Mouse (Mus musculus): ENCODE results near the gene Prkci. TPM values are rescaled to one million over a fixed set of nuclear protein-coding genes. Genes with fewer than 3 reads are reported as not detected.

The Prkci gene
- polyA plus RNA-seq, 1 experiment from 2014 or later, result 22.1 TPM

DNA sequence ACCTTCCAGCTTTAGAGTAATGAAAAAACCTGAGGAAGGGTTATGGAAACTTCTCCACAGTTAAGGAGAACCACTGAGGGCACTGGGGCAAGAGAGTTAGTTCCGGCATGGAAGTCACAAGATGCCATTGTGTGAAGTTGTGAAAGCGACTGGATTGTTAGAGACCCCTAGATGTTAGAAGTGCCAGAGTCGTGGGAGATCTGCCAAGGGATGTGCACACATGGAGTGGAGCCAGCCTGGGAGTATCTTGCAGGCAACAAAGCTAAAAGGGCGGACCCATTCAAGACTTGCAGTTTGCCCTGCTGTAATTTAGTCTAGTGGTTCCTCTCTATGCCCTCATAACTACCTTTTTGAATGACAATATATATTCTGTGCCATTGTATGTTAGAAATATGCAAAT lies 25.1 kb downstream of the Prkci start:
- peaks cover 4% of the 10 kb centered on the region; the same call in 1 of the 2 replicates for H3K36me3 ChIP-seq (ENCODE audit: poor library complexity, severe bottlenecking)
- H3K9ac ChIP-seq, result no peak overlapping the region
- peaks cover 6% of the 10 kb centered on the region; the same call in 1 of the 2 replicates for H3K4me1 ChIP-seq
- H3K27me3 ChIP-seq, result no peaks in the 10 kb centered on the region
- H3K4me3 ChIP-seq, result no peak overlapping the region
- no peak for ATAC-seq
- no peak overlapping the region for H3K4me2 ChIP-seq
- no peak overlapping the region for H3K27ac ChIP-seq
- 82% methylated on average over 4 of the region's 4 CpGs for WGBS
- H3K9me3 ChIP-seq (replicated peaks), result no peaks in the 10 kb centered on the region

DNA sequence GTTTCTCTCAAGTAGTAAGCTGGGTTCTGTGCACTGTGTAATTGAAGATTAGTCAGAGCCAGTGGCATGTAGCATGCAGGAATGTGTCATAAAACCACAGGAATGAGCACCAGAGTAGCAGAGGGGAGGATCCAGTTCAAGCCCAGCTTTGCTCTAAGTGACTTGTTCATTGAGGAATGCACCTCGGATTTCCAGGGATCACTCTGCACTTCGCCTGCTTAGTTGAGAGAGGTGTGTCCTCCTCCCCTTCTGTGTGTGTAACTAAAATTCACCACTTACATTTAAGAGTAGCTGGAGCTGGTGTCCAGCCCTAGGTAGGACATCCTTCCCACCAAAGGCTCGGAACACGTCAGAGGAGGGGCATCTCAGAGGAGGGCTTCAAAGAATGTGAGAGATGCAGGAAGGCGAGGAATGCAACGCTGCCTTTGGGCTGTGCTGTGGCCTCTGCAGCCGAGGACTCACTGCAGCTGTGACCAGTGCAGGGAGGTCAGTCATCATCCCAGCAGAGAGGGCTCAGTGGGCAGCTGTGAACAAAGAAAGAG lies 27.4 kb downstream of the Prkci start:
- Histone ChIP-seq H3K27me3 (no peaks in the 10 kb centered on the region), H3K4me2 (no peak overlapping the region), H3K4me3 (no peak overlapping the region), H3K36me3 (ENCODE audit: poor library complexity, severe bottlenecking) (peaks cover 10% of the 10 kb centered on the region; the same call in 1 of the 2 replicates), H3K4me1 (no peaks in the 10 kb centered on the region), H3K9me3 (replicated peaks) (no peaks in the 10 kb centered on the region), H3K9ac (no peak overlapping the region), H3K27ac (no peak overlapping the region)
- no peak for ATAC-seq
- 58% methylated on average over 7 of the region's 7 CpGs for WGBS

DNA sequence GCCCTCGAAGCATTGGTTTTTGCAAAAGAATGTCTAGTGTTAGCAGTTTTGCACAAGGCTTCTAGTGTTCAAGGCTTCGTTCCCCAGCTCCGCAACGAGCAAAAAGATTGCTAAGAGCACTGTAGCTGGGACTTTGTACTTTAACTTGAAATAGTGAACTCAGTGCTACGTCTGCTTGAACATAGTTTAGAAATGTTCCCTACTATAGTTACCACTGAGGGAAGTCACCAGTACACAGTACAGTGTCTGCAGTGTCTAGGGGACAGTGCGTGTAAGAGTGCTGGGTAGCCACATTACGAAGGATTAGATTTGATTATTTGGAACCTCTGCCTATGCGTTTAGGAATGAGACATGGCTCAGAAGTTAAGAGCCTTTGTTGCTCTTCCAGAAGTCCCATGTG lies 32.2 kb downstream of the Prkci start:
- peaks cover 10% of the 10 kb centered on the region; the same call in 1 of the 2 replicates for H3K36me3 ChIP-seq (ENCODE audit: poor library complexity, severe bottlenecking)
- no peak overlapping the region for H3K27ac ChIP-seq
- no peaks in the 10 kb centered on the region for H3K27me3 ChIP-seq
- H3K4me1 ChIP-seq, result no peaks in the 10 kb centered on the region
- 95% methylated on average over 8 of the region's 8 CpGs for WGBS
- no peak overlapping the region for H3K4me3 ChIP-seq
- H3K4me2 ChIP-seq, result no peak overlapping the region
- H3K9ac ChIP-seq, result no peak overlapping the region
- ATAC-seq, result no peak
- H3K9me3 ChIP-seq (replicated peaks), result no peaks in the 10 kb centered on the region

DNA sequence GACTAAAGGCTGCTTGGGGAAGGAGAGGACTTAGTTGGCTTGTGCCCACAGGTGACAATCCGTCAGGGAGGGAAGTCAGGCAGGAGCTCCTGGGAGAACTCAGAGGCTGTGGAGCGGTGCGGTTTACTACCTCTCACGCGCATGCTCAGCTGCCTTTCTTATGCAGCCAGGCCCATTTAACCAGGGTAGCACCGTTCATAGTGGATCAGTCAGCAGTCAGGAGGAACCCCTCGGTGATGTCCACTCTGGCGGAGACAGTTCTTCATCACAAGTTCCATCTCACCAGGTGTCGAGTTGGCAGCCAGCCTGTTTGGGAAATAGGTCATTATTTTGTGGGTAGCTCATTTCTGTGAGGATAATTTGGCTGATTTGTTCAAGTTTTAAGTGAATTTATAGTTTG lies 36.1 kb downstream of the Prkci start:
- Histone ChIP-seq H3K4me3 (no peak overlapping the region), H3K4me1 (no peaks in the 10 kb centered on the region), H3K27me3 (no peaks in the 10 kb centered on the region), H3K4me2 (no peak overlapping the region), H3K27ac (no peak overlapping the region), H3K36me3 (ENCODE audit: poor library complexity, severe bottlenecking) (peaks cover 5% of the 10 kb centered on the region; the same call in 1 of the 2 replicates), H3K9ac (no peak overlapping the region), H3K9me3 (replicated peaks) (no peaks in the 10 kb centered on the region)
- ATAC-seq, result no peak
- WGBS, result 87% methylated on average over 9 of the region's 9 CpGs

DNA sequence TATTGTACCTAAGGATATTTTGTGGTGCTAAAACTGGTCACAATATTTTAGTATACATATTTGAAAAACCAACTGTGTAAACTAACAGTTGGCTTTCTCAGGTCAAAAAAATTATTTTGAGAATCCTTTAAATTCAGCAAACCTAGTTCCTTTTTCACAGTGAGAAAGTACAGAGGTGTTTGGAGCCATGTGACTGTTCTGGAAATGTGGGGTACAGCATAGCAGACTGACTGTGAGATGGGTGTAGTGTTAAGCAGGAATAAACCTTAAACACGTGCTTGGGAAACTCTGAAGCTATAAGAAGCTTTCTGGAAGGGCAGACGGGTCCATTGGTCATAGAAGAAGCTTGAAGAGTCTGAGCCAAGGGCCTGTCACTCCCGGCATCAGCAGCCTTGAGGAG lies 38.1 kb downstream of the Prkci start:
- no peak overlapping the region for H3K9ac ChIP-seq
- H3K4me1 ChIP-seq, result no peaks in the 10 kb centered on the region
- peaks cover 4% of the 10 kb centered on the region; the same call in 1 of the 2 replicates for H3K36me3 ChIP-seq (ENCODE audit: poor library complexity, severe bottlenecking)
- no peak overlapping the region for H3K27ac ChIP-seq
- ATAC-seq, result no peak
- H3K4me3 ChIP-seq, result no peak overlapping the region
- 88% methylated on average over 3 of the region's 3 CpGs for WGBS
- no peak overlapping the region for H3K4me2 ChIP-seq
- no peaks in the 10 kb centered on the region for H3K27me3 ChIP-seq
- H3K9me3 ChIP-seq (replicated peaks), result no peaks in the 10 kb centered on the region

DNA sequence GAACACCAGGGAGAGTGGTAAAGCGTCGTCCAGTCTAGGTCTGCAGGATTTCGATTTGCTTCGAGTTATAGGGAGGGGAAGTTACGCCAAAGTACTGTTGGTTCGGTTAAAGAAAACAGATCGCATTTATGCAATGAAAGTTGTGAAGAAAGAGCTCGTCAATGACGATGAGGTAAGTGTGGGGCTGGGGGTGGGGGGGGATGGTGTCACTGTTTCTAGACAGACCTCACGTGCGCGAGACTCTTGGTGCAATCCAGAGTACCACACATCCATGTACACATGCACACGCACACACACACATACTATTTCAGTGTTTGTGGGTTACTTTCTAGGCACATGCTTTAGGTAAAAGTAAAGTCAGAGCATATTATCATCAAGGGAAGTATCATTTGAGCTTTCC lies 42.3 kb downstream of the Prkci start:
- peaks cover 21% of the 10 kb centered on the region for H3K36me3 ChIP-seq (ENCODE audit: poor library complexity, severe bottlenecking)

DNA sequence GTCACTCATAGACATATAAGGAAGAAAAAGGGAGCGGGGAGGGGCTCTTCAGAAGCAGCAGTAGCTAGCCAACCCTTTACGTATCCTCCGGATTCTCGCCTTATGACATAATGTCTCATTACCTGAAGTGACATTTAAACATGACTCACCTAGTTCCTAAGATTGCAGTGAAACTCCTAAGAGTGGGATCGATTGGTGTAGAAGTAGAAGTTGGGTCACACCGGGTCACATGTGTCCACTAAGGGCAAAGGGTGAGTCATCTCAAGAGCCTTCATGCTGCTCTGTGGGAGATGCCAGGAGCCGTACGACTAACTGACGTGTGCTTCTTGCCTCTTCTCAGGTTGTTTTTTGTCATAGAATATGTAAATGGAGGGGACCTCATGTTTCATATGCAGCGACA lies 43.1 kb downstream of the Prkci start:
- no peak overlapping the region for H3K4me3 ChIP-seq
- peaks cover 23% of the 10 kb centered on the region for H3K36me3 ChIP-seq (ENCODE audit: poor library complexity, severe bottlenecking)
- no peak overlapping the region for H3K9ac ChIP-seq
- ATAC-seq, result no peak
- no peaks in the 10 kb centered on the region for H3K27me3 ChIP-seq
- 93% methylated on average over 10 of the region's 10 CpGs for WGBS
- no peaks in the 10 kb centered on the region for H3K9me3 ChIP-seq (replicated peaks)
- no peak overlapping the region for H3K27ac ChIP-seq
- H3K4me2 ChIP-seq, result no peak overlapping the region
- H3K4me1 ChIP-seq, result no peaks in the 10 kb centered on the region

More for the DNA sequence above, 42.3 kb downstream of the Prkci start:
- H3K27me3 ChIP-seq, result no peaks in the 10 kb centered on the region
- no peak overlapping the region for H3K4me3 ChIP-seq
- WGBS, result 88% methylated on average over 13 of the region's 13 CpGs
- H3K4me1 ChIP-seq, result no peaks in the 10 kb centered on the region
- no peak overlapping the region for H3K9ac ChIP-seq
- no peak for ATAC-seq
- no peak overlapping the region for H3K27ac ChIP-seq
- H3K4me2 ChIP-seq, result no peak overlapping the region
- H3K9me3 ChIP-seq (replicated peaks), result no peaks in the 10 kb centered on the region

DNA sequence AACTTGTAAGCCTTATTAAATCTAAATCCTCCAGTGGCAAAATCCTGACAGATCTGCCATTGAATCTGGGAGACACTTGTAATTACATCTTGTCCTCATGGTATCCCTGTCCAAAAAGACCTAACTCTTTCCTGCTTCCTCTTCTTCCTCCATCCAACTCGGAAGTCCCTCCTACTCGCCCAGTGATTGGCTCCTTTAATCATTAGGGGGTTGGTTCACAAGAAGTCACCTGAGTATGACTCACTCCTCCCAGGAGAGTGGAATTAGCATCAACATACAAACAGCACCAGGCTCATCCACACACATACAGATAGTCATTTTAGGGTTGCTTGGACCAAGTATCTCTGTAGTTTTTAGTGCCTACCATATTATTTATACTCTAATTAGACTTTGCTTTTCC lies 47.4 kb downstream of the Prkci start:
- ATAC-seq, result no peak
- no peak overlapping the region for H3K27ac ChIP-seq
- H3K27me3 ChIP-seq, result no peaks in the 10 kb centered on the region
- no peaks in the 10 kb centered on the region for H3K9me3 ChIP-seq (replicated peaks)
- H3K9ac ChIP-seq, result no peak overlapping the region
- WGBS, result 73% methylated on average over 2 of the region's 2 CpGs
- peaks cover 30% of the 10 kb centered on the region for H3K36me3 ChIP-seq (ENCODE audit: poor library complexity, severe bottlenecking)
- no peak overlapping the region for H3K4me2 ChIP-seq
- H3K4me1 ChIP-seq, result no peaks in the 10 kb centered on the region
- H3K4me3 ChIP-seq, result no peak overlapping the region

DNA sequence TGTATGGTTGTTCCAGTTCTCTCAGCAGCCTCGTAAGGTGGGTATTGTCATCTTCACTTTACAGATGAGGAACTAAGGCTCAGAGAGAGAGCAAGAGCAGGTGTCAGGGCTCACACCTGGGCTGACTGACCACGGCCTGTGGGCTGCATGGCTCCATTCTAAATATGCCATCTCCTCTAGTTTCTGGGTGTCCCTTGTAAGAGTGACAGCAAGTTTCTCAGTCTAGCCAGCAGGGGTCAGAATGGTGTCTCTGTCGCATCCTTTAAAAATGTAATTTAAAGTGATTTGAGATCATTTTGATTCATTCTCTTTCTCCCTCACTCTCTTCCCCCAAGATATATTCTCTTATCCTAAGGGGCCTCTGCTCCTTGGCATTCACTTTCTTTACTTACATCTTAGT lies 51.7 kb downstream of the Prkci start:
- Histone ChIP-seq H3K9ac (no peak overlapping the region), H3K4me1 (peaks cover 15% of the 10 kb centered on the region), H3K27me3 (no peaks in the 10 kb centered on the region), H3K36me3 (ENCODE audit: poor library complexity, severe bottlenecking) (peaks cover 19% of the 10 kb centered on the region; the same call in 1 of the 2 replicates), H3K9me3 (replicated peaks) (no peaks in the 10 kb centered on the region), H3K4me3 (no peak overlapping the region), H3K27ac (no peak overlapping the region), H3K4me2 (no peak overlapping the region)
- WGBS, result 73% methylated on average over 3 of the region's 3 CpGs
- ATAC-seq, result no peak

DNA sequence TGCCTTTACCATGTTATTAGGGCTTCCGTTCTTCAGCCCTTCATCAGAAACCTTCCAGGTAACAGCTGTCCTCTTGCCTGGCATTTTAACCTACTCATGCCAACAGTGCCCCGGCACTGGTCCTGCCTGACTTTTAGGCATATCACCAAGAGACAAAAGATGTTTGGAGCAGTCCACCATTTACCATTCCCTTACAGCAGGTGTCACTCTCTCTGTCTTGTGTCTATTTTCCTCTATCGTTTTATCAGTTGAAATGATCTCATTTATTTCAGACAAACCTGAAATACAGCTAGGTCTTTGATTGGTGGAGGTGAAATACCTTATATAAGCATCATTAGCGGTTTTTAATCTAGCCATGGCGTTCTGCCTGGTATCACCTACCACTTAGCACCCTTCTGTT lies 53.5 kb downstream of the Prkci start:
- H3K4me1 ChIP-seq, result peaks cover 15% of the 10 kb centered on the region
- H3K4me3 ChIP-seq, result no peak overlapping the region
- H3K4me2 ChIP-seq, result no peak overlapping the region
- H3K36me3 ChIP-seq (ENCODE audit: poor library complexity, severe bottlenecking), result peaks cover 14% of the 10 kb centered on the region; the same call in 1 of the 2 replicates
- no peak overlapping the region for H3K9ac ChIP-seq
- ATAC-seq, result no peak
- no peak overlapping the region for H3K27ac ChIP-seq
- H3K27me3 ChIP-seq, result no peaks in the 10 kb centered on the region
- WGBS, result 87% methylated on average over 5 of the region's 5 CpGs
- no peaks in the 10 kb centered on the region for H3K9me3 ChIP-seq (replicated peaks)

DNA sequence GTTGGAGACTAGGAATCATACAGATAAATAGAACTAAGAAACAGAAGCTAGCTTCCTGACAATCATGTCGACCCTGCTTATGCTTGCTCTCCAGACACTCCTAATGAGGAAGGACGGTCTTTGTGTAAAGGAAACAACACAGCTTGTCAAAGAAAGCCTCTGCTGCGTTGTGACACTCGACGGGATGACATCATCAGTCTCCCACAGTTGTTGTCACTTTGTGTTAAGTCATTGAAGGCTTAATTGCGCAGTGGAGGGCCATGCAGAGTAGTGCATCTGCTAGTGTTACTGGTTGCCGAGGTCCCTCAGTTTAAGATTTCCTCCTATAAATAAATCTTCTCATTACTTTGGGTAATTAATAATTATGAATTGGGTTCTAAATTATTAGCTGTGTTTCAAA lies 54.8 kb downstream of the Prkci start:
- WGBS, result 21% methylated on average over 7 of the region's 7 CpGs
- Histone ChIP-seq H3K4me3 (no peak overlapping the region), H3K9ac (no peak overlapping the region), H3K4me1 (peaks cover 15% of the 10 kb centered on the region), H3K27ac (peak overlapping the region; percentile 40; the same call in 1 of the 2 replicates), H3K27me3 (no peaks in the 10 kb centered on the region), H3K4me2 (no peak overlapping the region), H3K36me3 (ENCODE audit: poor library complexity, severe bottlenecking) (0 out of 2 replicates have a peak, but pooled peaks cover 8% of the 10 kb centered on the region), H3K9me3 (replicated peaks) (no peaks in the 10 kb centered on the region)
- ATAC-seq, result peak; percentile 84

DNA sequence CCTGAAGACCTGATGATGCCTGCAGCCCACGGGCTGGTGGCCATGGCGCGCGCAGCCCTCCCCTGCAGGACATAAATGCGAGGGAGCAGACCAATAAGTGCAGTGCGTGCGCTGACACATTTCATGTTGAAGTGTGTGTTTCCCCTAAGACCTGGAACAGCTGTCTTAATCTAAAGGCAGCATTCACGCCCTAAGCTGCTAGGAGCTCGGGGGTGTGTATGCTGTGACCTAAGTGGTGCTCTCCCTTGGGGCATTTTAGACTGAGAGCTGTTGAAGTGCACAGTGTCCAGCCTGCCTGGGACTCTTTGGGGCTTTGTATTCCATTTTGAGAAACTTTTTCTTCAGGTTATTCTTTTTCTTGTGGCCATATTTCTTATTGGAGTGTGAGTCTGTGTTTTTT lies 56.2 kb downstream of the Prkci start:
- no peak overlapping the region for H3K4me3 ChIP-seq
- 76% methylated on average over 9 of the region's 9 CpGs for WGBS
- H3K4me2 ChIP-seq, result no peak overlapping the region
- peaks cover 21% of the 10 kb centered on the region for H3K4me1 ChIP-seq
- no peaks in the 10 kb centered on the region for H3K9me3 ChIP-seq (replicated peaks)
- 0 out of 2 replicates have a peak, but pooled peaks cover 8% of the 10 kb centered on the region for H3K36me3 ChIP-seq (ENCODE audit: poor library complexity, severe bottlenecking)
- no peak overlapping the region for H3K27ac ChIP-seq
- H3K9ac ChIP-seq, result no peak overlapping the region
- no peak for ATAC-seq
- no peaks in the 10 kb centered on the region for H3K27me3 ChIP-seq

DNA sequence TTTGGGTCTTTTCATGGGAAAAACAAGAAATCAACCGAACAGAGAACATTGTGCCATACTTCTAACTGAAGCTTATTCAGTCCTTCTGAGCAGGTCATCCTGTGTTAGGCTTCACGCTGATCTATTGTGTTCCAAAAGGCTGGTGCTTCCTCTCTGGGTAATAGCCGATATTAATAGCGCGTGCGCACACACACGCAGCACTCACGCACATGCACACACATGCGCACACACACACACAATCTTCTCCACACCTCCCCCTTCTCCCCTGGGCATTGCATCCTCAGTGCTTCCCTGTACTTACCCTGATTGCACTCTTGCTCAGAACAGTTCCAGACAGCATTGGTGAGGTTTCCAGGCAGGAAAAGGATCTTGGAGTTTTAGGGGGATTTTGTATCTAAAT lies 57.6 kb downstream of the Prkci start:
- H3K27me3 ChIP-seq, result no peaks in the 10 kb centered on the region
- no peak overlapping the region for H3K9ac ChIP-seq
- 0 out of 2 replicates have a peak, but pooled peaks cover 8% of the 10 kb centered on the region for H3K36me3 ChIP-seq (ENCODE audit: poor library complexity, severe bottlenecking)
- H3K27ac ChIP-seq, result no peak overlapping the region
- no peaks in the 10 kb centered on the region for H3K9me3 ChIP-seq (replicated peaks)
- WGBS, result 85% methylated on average over 9 of the region's 9 CpGs
- H3K4me3 ChIP-seq, result no peak overlapping the region
- no peak overlapping the region for H3K4me2 ChIP-seq
- ATAC-seq, result no peak
- peaks cover 24% of the 10 kb centered on the region for H3K4me1 ChIP-seq
